Mouse (Mus musculus) mouse embryonic stem cell (cell line): ENCODE results near the gene Ifi214.
"Not testable (repeated sequence)": the region's sequence is repeated elsewhere in the genome, so short reads cannot be mapped to it uniquely, and the experiment has no call there.

Experiments used
- in situ Hi-C, 2 experiments: fragments of 300-500 bp; cut with MboI; formaldehyde crosslinking; loops; 1 replicate in 1 of 2; 3 replicates in 1 of 2; pipeline ENCODE4 v1.14.3; 2019 to 2020; ENCODE audit warnings: low sequenced_read_pairs in 2 of 2, low pct_unique_long_range_greater_than_20kb in 1 of 2, mixed read lengths in 1 of 2; ENCODE audit not compliant: unreplicated experiment in 1 of 2

Gene Ifi214

GRCm38 (mm10) chr1:173535791-173536190 is at the start of gene Ifi214:
TSS of gene Ifi214 (minus strand) at chr1:173535957.
- in situ Hi-C loops, result not testable (repeated sequence)

- in situ Hi-C loops, result no loop called here
These were observed 44.3 kb upstream of the Ifi214 start for GRCm38 (mm10) chr1:173579921-173580585.

GRCm38 (mm10) chr1:173579079-173579478 is 43.3 kb upstream of the Ifi214 start:
- in situ Hi-C loops, result no loop called here

GRCm38 (mm10) chr1:173550491-173551050 is 14.8 kb upstream of the Ifi214 start:
- in situ Hi-C loops, result not testable (repeated sequence)

- in situ Hi-C loops, result not testable (repeated sequence)
These were observed 13.0 kb upstream of the Ifi214 start for GRCm38 (mm10) chr1:173548798-173549197.

GRCm38 (mm10) chr1:173521452-173521851 is 14.3 kb downstream of the Ifi214 start:
- in situ Hi-C loops, result no loop called here

GRCm38 (mm10) chr1:173510595-173510994 is 25.2 kb downstream of the Ifi214 start:
- in situ Hi-C loops, result not testable (repeated sequence)

- in situ Hi-C loops, result not testable (repeated sequence)
These were observed 44.3 kb downstream of the Ifi214 start for GRCm38 (mm10) chr1:173491483-173491882.

- in situ Hi-C loops, result not testable (repeated sequence)
These were observed 44.8 kb downstream of the Ifi214 start, which contains the start of gene Ifi206 for GRCm38 (mm10) chr1:173490812-173491480. TSS of gene Ifi206 (minus strand) at chr1:173491041.

GRCm38 (mm10) chr1:173481182-173481574 is 54.6 kb downstream of the Ifi214 start:
- in situ Hi-C loops, result not testable (repeated sequence)

GRCm38 (mm10) chr1:173480399-173481181 is 55.2 kb downstream of the Ifi214 start:
- in situ Hi-C loops, result not testable (repeated sequence)
